Mouse (Mus musculus) cortical plate, adult 2 months (tissue): ENCODE measurements around the gene Bcas3.

ENCODE experiments used
- CTCF ChIP-seq: fragments of 200-500 bp; IDR thresholded peaks from 2 replicates; pipeline ENCODE4 v1.5.1; 2011; ENCODE audit warnings: mild to moderate bottlenecking, control low read depth, low read length; ENCODE audit not compliant: insufficient read depth; ENCODE audit errors: extremely low read depth
- POLR2A ChIP-seq: fragments of 200-500 bp; IDR thresholded peaks from 2 replicates; pipeline ENCODE4 v1.6.1; 2011; ENCODE audit warnings: mild to moderate bottlenecking, low read length, control low read depth; ENCODE audit not compliant: insufficient read depth; ENCODE audit errors: extremely low read depth

DNA sequence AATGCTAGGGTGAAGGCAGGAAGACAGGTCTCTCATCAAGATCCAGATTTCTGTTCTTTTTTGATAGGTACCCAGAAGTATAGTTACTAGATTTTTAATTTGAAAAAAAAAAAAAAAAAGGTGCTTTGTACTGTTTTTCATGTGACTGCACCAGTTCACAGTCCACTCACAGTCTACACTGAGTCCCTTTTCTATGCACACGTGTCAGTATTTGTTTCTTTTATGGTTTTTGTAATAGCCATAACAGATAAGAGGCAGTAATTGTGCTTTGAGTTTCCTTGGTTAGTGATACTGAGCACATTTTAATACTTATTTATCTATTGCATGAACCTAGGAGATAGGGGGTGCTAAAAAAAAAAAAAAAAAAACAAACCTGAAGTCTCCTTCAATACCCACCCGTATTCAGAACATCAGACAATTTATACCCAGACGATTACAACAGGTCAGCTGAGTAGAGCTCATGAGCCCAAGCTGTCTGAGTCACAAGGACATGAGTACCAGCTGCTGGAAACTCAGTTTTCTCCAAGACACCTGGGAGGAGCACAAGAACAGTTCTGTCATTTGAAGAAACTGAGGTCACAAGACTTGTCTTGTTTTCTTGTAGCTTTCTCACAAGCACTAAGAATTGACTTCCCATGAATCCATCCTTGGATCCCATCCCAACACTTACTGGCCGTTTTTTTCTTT is 351.2 kb downstream of the Bcas3 start:
- no peak for TF ChIP-seq POLR2A
- no peak for TF ChIP-seq CTCF
